Comparison of ENCODE assay signal across 8 mouse cellular contexts in the genomic region with DNA sequence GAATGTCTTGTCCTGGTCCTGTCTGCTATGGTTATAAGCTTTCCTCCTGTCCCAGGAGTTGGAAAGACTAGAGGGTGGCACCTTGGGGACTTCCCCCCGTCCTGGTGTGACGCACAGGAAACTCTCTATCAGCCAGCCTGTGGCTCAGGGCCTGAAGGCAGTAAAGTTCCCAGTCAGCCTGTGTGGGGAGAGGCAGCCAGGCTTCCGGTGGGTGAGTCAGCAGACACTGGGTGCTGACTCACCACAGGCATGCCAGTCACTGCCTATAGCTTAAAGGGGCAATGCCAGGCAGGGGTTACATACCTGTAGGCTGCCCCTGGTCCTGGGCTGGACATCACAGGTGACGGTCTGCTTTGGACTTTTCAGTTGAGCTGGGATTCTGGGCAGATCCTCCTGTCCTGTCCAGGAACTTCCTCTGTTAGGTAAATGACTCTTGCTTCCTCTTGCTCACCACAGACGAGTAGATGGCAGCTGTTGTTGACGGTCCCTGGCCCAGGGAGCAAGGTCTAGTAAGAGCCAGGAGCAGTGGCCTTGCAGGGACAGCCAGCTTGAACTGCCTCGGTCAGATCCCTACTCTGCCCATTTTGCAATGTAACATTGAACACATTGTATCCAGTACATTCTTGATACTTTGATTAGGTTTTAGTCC. TPM values are rescaled to one million over a fixed set of nuclear protein-coding genes. Genes with fewer than 3 reads are reported as not detected.
DNase-seq lines count a peak whose midpoint lies in the region; ATAC-seq lines count a peak whose summit lies in the region.

No protein-coding gene starts in this region.

- H3K4me2 ChIP-seq in hindbrain, embryonic 12.5 days (replicated peaks) = no peak overlapping the region

- no peak overlapping the region for H3K9ac ChIP-seq in hindbrain, embryonic 12.5 days

- peaks cover 5% of the 10 kb centered on the region; the same call in 1 of the 2 replicates for H3K27me3 ChIP-seq in hindbrain, embryonic 10.5 days (ENCODE audit: insufficient read depth, poor library complexity, severe bottlenecking)
- H3K27me3 ChIP-seq in hindbrain, embryonic 12.5 days = no peaks in the 10 kb centered on the region

- H3K27ac ChIP-seq in hindbrain, embryonic 10.5 days = no peak overlapping the region
- no peak overlapping the region for H3K27ac ChIP-seq in hindbrain, embryonic 12.5 days

- 0 out of 2 replicates have a peak overlapping the region, but pooled peaks have one; percentile 1 for H3K4me3 ChIP-seq in hindbrain, embryonic 10.5 days
- H3K4me3 ChIP-seq in hindbrain, embryonic 12.5 days = no peak overlapping the region

- H3K4me1 ChIP-seq in hindbrain, embryonic 10.5 days (replicated peaks) = peaks cover 56% of the 10 kb centered on the region
- peaks cover 32% of the 10 kb centered on the region for H3K4me1 ChIP-seq in hindbrain, embryonic 12.5 days

- peaks cover 17% of the 10 kb centered on the region; the same call in 1 of the 2 replicates for H3K36me3 ChIP-seq in hindbrain, embryonic 10.5 days
- H3K36me3 ChIP-seq in hindbrain, embryonic 12.5 days = no peaks in the 10 kb centered on the region

- no peak for DNase-seq in hindbrain, embryonic 10.5 days (ENCODE audit: low spot score)
- peak; percentile 21 to 66 for DNase-seq in adrenal gland, postnatal 4 days (ENCODE audit: low spot score in 2 of 2)
- DNase-seq in kidney, adult 9 months = peak; percentile 73
- peak; percentile 82 to 85 for DNase-seq in lung, adult 18-20 months
- peak; percentile 53 to 59 for DNase-seq in spleen, adult 18-20 months
- no peak for DNase-seq in cerebellum, adult 9-10 months

- WGBS in hindbrain, embryonic 10.5 days = 83% methylated on average over 7 of the region's 7 CpGs
- WGBS in hindbrain, embryonic 12.5 days = 89% methylated on average over 7 of the region's 7 CpGs

- ATAC-seq in hindbrain, embryonic 12.5 days (ENCODE audit: low FRiP score) = no peak
- peak; percentile 71 for ATAC-seq in granulocyte monocyte progenitor cell, adult 5-6 weeks (replicated peaks; ENCODE audit: poor library complexity, severe bottlenecking)

- H3K9me3 ChIP-seq in hindbrain, embryonic 10.5 days = no peaks in the 10 kb centered on the region
- no peaks in the 10 kb centered on the region for H3K9me3 ChIP-seq in hindbrain, embryonic 12.5 days (replicated peaks)

RNA-seq across cellular contexts. Expression of gene Map2k3, which starts 3.6 kb away (rescaled TPM):
- polyA plus RNA-seq in hindbrain, embryonic 10.5 days (2016; fragmentation: Nextera tagmentation; extraction: Ambion mirVana) = 55.9 and 67.5 TPM in 2 replicates
- polyA plus RNA-seq in hindbrain, embryonic 12.5 days (2016; fragmentation: Nextera tagmentation; extraction: Ambion mirVana) = 49.9 and 51.0 TPM in 2 replicates
- 10 to 100 TPM; 92.4 to 93.9 TPM for total RNA-seq in adrenal gland, postnatal 4 days (2021)
- 47.0 and 51.2 TPM in 2 replicates for total RNA-seq in granulocyte monocyte progenitor cell, adult 5-6 weeks (2014; fragmentation: Nextera tagmentation)
- total RNA-seq in granulocyte monocyte progenitor cell, adult 5-6 weeks (2017) = 13.5 and 17.0 TPM in 2 replicates

RNA-seq across cellular contexts. Expression of gene Natd1, which starts 20.9 kb away (rescaled TPM):
- polyA plus RNA-seq in hindbrain, embryonic 10.5 days (2016; fragmentation: Nextera tagmentation; extraction: Ambion mirVana) = 22.1 and 26.3 TPM in 2 replicates
- 26.7 and 28.3 TPM in 2 replicates for polyA plus RNA-seq in hindbrain, embryonic 12.5 days (2016; fragmentation: Nextera tagmentation; extraction: Ambion mirVana)
- 10 to 100 TPM; 30.8 TPM for total RNA-seq in adrenal gland, postnatal 4 days (2021)
- 1.6 and 4.7 TPM in 2 replicates for total RNA-seq in granulocyte monocyte progenitor cell, adult 5-6 weeks (2014; fragmentation: Nextera tagmentation)
- 1.3 and 2.1 TPM in 2 replicates for total RNA-seq in granulocyte monocyte progenitor cell, adult 5-6 weeks (2017)

RNA-seq across cellular contexts. Expression of gene Tmem11, which starts 56.4 kb away (rescaled TPM):
- 68.7 and 75.6 TPM in 2 replicates for polyA plus RNA-seq in hindbrain, embryonic 10.5 days (2016; fragmentation: Nextera tagmentation; extraction: Ambion mirVana)
- 41.5 and 46.5 TPM in 2 replicates for polyA plus RNA-seq in hindbrain, embryonic 12.5 days (2016; fragmentation: Nextera tagmentation; extraction: Ambion mirVana)
- total RNA-seq in adrenal gland, postnatal 4 days (2021) = 10 to 100 TPM; 41.5 to 42.7 TPM
- 31.5 and 35.4 TPM in 2 replicates for total RNA-seq in granulocyte monocyte progenitor cell, adult 5-6 weeks (2014; fragmentation: Nextera tagmentation)
- total RNA-seq in granulocyte monocyte progenitor cell, adult 5-6 weeks (2017) = 67.1 and 72.3 TPM in 2 replicates

Comparison
In these comparisons a context has a peak if more than half of its experiments do, and no peak if none do; other contexts are left out.
1. DNase-seq: peak in adrenal gland, postnatal 4 days (2 of 2), kidney, adult 9 months (single experiment), lung, adult 18-20 months (2 of 2) and spleen, adult 18-20 months (2 of 2); none in hindbrain, embryonic 10.5 days (single experiment) and cerebellum, adult 9-10 months (single experiment).
2. RNA of gene Natd1, which starts 20.9 kb away (total RNA-seq): 30.8 TPM in adrenal gland, postnatal 4 days; 1.3 to 4.7 TPM in granulocyte monocyte progenitor cell, adult 5-6 weeks; every median in the first group is over 4 times any median in the second.